Mouse (Mus musculus): Measurements from ENCODE around the gene Trp53i13.

Gene Trp53i13

DNA sequence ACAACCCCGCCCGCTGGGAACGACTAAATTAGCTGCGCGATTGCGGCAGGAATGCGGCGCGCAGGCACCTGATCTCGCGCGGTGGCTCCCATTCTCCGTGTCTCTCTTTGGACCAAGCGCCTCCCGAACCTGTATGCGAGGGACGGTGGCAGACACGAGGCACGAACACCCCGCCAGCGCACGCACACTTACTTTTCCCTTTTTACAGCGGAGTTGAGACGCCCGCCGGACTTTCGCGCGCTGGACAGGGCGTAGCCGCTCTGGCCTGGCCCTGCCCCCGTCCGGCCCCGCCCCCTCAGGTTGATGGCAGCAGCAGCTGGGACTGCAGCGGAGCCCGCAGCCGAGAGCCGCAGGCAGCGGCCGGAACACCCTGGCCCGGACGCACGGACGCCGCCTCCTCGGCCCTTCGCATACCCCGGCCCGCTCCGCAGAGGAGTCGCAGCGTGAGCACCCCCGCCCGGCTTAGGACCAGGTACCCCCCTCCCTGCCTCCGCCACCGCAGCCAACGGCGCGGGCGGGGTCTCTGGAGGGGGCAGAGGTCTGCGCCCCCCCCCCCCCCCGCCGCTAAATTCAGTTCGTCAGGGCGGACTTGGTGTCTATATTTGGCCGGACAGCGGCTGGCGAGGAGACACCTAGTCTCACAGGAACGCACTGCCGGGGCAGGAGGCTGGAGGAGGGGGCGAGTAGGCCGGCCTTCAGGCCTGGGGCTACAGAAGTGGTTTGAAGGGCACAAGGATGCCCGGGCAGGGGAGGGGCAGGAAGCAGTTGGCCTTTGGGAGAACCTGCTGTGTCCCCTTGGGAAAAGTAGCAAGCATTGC, 53.3 kb downstream of the Trp53i13 start, which contains the start of gene Coro6:
TSS of gene Coro6 (plus strand) at position 129 of the 818 bp plus-strand sequence.
- no peak for DNase-seq (ENCODE audit: low spot score)

DNA sequence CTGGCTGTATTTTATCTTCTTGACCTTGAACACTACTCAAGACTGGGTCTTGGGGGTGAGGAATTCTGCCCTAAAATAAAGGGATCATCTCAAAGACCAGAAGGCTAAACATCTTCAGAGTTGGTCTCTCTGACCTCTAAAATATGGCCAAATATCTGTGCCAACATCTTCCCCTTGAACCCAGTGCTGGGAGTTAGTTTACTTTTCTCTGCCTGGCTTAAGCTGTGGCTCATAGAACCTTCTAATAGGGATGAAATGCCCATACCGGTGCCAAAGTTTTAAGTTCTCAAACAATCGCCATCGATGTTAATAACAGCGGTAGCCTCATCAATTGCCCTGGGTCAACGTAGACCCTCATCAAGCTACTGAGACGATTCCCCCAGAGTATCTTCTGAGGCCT, 53.9 kb downstream of the Trp53i13 start:
- no peak for DNase-seq (ENCODE audit: low spot score)

All from ovary, postnatal 10 days (tissue).